Mouse (Mus musculus): ENCODE measurements at regions not wholly inside any gene's neighbourhood (a gene's known extent, or its start where the extent isn't known, plus 50 kb on each side); places are given as distances from the start of the nearest gene placed in this dataset.

GRCm38 (mm10) chr1:81739392-81739791 lies 493.5 kb upstream of the Gm9747 start:
- TF ChIP-seq ZNF384 (IDR thresholded peaks at IDR 0.05; ENCODE audit: low read depth, low read length), result no peak
- TF ChIP-seq HCFC1 (IDR thresholded peaks at IDR 0.05; ENCODE audit: borderline replicate concordance, insufficient read depth, low read length), result no peak
